Mouse (Mus musculus): ENCODE results near the gene Ufc1.
"Not testable (repeated sequence)": the region's sequence is repeated elsewhere in the genome, so short reads cannot be mapped to it uniquely, and the experiment has no call there.

Gene Ufc1

GRCm38 (mm10) chr1:171245353-171245752, 49.5 kb downstream of the Ufc1 start:
- no peak for DNase-seq

GRCm38 (mm10) chr1:171241952-171242351, 52.9 kb downstream of the Ufc1 start:
- DNase-seq, result not testable (repeated sequence)

GRCm38 (mm10) chr1:171240911-171241310, 53.9 kb downstream of the Ufc1 start:
- DNase-seq, result no peak

GRCm38 (mm10) chr1:171239992-171240744, 54.7 kb downstream of the Ufc1 start:
- no peak for DNase-seq

Measured in liver (tissue).